Mouse (Mus musculus): ENCODE measurements around the gene Med26.

DNA sequence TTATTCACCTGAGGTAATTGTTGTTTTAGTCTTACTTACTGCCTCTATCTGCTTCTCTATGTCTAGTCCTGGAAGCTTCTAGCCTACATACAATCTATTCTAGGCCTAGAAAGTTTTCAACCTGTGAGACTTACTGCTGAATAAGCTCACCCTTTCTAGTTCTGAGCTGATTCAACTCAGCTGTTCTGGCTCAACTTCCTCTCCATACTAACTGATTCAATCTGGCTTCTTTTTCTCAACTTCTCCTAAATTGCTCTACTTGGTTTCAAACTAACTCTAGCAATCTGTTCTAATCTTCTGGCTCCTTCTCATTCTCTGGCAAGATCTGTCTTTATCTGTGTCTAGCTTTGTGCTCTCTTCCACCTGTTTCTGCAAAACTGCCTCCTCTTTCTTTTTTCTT, 26.2 kb downstream of the Med26 start:
- TF ChIP-seq TAL1 (IDR thresholded peaks at IDR 0.05; ENCODE audit: low read length) (no peak), GATA1 (IDR thresholded peaks at IDR 0.05; ENCODE audit: low read length) (no peak)
